Mouse (Mus musculus) layer of hippocampus, adult 9-11 months (tissue): ENCODE measurements around the gene Fbxw2.
A peak's percentile ranks its signal among the peaks of the same experiment; 100 is the strongest.
"Not testable (repeated sequence)": the region's sequence is repeated elsewhere in the genome, so short reads cannot be mapped to it uniquely, and the experiment has no call there.

Experiments used
- DNase-seq: peaks from one replicate; pipeline ENCODE4 v3.0.0; 2022

The Fbxw2 gene

DNA sequence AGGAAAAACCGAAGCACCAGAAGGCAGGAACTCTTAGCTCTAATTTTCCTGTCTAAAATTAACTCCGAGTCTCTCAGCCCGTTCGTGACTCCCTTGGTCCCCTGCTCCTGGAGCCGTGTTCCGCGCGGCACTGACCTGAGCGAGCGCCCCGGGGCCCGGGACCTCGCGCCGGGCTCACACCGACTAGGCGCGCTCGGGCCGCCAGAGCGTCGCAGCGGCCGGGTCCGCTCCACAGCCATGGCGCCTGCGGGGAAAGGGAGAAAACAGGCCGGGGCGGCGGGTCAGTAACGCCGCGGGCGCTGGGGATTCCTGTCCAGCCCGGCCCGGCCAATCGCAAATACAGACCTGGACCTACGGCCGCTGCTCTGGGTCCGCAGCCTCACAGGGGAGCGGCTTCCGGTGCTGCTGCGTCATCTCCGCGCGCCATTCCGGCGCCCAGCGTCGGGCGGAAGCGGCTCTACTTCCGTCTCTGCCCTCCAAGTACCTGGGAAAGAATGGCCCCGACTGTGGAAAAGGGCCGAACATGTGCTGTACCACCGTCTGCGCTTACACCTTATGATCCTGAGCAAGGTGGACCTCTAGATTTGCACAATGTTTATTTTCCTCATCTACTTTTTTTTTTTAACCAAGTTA lies at the start of gene Fbxw2:
Gene Fbxw2 (minus strand): TSS at position 485 of the 633 bp plus-strand sequence.
- peak; percentile 92 for DNase-seq

DNA sequence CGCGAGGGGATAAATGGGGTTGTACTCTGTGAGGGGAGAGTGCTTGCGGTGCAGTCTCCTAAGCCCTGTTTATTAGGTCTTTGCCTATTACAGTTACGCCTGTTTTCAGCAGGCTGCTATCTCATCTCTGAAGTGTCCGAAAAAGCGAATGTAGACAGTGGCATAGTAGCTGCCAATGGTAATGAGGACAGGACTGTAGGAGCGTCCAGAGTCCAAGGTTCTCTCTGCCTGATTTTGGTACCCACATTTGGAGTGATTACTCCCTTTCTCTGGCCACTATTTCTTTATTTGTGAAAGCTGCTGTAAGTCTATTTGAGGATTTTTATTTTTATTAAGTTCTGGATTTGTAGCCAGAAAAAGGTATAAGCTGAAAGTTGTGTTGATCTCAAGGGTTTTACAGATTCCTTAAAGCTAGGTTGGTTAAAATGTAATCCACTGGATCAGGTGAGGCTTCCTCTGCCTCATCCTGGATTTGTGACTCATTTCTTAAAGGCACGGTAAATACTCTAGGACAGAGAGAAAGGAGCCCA lies 48.8 kb upstream of the Fbxw2 start, which contains the start of gene Psmd5:
Gene Psmd5 (minus strand): TSS at position 153 of the 530 bp plus-strand sequence.
- DNase-seq = no peak

DNA sequence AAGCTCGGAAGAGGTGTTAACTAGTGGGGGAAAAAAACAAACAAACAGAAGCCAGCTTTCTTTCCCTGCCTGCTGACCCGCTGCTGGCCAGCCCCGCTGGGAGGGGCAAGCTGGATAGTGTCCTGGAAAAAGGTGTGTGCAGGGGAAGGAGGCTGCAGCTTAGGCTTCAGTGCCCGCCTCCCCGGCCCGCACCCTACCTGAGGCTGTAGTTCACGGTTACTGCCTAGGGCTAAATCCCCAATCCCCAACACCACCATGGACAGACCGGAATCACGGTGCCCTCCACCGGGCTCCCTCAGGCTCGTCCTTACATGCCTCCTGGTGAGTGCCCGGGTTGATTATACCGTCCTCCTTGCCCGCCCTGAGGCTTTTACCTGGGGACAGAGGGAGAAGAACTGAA lies 48.2 kb upstream of the Fbxw2 start, which contains the start of gene Cutal:
Gene Cutal (plus strand): TSS at position 126 of the 400 bp plus-strand sequence.
- no peak for DNase-seq

DNA sequence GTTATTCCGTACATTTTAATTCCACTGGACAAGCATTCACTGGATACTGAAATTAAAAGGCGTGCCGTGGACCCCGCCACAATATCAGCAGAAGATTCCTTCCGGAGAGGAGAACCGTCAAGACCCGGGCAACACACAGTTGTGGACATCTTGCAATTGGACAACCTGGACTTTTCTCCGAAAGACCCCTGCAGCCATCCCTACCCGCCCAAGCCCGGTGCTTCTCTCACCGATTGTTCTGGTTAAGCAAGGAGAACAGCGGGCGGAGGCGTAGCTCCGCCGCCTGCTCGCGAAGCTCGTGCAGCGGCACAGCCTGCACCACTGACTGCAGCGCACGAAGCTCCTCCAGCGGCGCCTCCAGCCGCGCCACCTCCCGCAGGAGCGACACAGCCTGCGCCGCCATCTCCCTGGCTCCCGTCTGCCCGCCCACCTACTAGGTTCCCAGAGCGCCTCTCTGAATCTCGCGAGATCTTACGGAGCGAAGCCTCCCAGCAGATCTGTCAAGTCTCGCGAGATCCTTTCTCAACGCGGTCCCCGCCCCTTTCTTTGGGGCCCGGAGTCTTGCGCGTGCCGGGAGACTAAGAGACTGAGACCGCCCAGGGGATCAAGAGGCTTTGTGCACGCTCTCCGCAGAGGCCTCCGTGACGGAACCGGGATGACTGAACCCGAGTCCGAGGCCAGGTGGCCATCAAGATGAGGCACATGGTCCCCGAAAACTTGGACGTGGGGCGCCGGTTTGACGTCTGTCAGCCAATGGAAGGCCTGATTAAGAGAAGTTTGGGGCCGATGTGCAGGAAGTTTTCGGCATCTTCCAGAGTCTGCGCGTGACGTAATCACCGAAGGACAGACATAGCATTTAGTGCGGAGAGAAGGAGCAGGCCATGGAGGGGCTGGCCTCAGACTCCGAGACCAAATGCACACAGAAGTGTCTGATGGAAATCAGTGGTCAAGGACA lies 44.7 kb upstream of the Fbxw2 start:
- peak; percentile 96 for DNase-seq

DNA sequence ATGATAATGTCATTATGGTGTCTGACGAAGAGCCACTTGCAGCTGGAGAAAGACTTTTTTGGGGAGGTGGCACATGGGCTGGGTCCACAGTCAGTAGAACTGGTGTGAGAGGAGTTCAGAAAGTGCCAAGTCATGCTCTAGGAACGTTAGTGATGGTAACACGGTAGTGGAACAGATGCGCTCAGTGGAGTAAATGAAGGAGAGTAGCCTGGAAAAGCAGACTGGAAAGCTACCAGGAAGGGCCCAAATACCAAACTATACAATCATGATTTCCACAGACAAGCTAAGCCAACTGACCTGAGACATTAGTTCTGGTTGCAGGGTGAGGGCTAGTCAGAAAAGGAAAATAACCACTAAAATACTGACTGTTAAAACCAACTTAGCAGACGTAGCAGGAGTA lies 43.6 kb upstream of the Fbxw2 start:
- no peak for DNase-seq

DNA sequence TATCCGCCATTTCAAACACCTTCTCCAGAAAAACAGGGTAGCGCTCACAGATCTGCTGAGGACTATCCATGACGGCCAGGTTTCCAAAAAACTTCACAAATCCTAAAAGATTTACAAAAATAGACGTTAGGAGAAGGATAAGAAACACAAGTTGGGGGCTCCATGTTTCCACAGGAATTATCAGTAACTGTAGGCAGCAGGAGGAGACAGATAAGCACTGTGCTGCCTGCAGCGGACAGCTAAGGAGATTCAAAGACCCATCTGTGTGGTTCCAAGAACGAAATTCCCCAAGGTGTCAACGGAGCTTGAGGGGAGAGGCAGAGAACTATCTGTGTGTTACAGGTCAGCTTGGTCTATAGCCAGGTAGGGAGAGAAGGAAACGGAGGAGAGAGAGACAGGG lies 31.6 kb upstream of the Fbxw2 start:
- no peak for DNase-seq

DNA sequence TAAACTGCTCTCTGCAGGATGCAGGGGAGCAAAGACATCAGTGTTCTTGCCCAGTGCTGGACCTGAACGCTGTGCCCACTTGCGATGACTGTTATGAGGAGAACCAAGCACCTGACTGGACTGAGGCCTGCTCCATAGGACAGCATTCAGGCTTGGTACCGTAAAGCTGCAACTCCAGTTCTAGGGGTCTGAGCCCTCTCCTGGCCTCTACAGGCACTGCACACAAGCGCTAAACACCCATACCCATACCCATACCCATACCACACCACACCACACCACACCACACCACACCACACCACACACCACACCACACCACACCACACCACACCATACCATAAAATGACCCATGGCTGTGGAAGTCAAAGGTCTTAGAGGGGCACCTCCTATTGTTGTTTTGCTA lies 29.2 kb upstream of the Fbxw2 start:
- DNase-seq = no peak

DNA sequence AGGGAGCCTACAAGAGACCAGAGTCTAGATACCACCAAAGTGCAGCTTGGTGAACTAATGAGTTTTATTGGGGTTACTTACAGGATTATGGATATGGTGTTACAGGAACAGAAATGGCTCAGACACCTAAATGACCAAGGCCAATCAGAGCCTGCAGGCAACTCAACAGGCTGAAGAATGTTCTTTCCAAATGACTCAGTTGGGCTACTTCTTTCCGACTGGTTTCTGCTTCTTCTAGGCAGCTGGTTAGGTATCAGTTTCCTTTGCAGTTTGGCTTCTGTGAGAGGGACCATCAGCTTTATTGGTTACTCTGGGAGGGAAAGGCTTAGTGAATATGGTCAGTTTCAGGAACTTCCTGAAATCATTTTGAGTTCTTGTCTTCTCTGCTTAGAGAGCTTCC lies 21.6 kb upstream of the Fbxw2 start:
- no peak for DNase-seq

DNA sequence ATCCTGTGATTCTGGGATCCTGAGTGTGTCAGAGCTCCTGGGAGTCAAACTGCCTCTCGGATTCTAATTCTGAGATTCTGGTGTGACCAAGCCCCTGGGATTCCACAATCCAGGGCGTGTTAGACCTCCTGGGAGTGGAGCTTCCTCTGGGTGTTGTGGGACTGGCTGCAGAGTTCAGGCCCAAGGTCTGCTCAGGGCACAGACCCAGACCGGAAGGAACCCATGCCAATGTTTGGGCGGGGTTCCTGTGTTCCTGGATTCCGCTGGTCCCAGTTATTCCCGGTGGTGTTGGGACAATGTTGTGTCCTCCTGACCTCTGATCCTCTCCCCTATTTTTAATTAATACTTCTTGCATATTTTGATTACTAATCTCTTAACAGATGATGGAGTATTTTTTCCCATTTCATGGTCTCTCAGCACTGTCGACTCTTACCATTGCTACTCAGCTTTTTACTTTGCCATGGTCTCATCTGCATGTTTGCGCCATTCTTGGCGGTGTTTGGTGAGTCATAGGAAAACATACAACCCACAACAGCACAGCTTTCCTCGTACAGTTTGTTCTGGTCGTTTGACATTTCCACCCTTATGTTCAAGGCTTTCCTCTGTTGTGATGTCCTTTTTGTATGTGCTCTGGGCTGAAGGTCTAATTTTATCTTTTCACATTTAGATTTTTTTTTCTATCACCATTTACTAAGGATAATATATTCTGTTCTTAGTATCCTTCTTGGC lies 17.3 kb upstream of the Fbxw2 start:
- no peak for DNase-seq

DNA sequence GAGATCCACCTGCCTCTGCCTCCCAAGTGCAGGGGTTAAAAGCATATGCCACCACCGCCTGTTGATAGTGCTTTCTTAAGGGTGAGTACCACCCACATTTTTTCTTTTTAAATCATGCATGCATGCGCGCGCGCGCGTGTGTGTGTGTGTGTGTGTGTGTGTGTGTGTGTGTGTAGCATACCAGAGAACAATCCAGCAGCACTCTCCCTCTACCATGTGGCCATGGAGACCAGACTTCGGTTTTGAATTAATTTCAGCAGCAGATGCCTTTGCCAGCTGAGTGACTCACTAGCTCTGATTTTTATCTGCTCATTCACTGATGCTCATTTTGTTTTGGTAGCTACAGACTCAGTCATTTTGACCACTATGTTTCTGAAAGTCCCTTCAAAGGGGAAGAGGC lies 15.6 kb upstream of the Fbxw2 start:
- DNase-seq = peak; percentile 84

DNA sequence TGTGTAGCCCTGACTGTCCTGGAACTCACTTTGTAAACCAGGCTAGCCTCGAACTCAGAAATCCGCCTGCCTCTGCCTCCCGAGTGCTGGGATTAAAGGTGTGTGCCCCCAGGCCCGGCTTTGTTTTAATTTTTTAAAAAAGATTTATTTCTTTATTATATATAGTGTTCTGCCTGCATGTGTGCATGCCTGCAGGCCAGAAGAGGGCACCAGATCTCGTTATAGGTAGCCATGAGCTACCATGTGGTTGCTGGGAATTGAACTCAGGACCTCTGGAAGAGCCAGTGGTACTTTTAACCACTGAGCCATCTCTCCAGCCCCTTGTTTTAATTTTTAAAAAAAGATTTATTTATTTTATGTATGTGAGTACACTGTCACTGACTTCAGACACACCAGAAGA lies 14.0 kb upstream of the Fbxw2 start:
- DNase-seq = not testable (repeated sequence)

DNA sequence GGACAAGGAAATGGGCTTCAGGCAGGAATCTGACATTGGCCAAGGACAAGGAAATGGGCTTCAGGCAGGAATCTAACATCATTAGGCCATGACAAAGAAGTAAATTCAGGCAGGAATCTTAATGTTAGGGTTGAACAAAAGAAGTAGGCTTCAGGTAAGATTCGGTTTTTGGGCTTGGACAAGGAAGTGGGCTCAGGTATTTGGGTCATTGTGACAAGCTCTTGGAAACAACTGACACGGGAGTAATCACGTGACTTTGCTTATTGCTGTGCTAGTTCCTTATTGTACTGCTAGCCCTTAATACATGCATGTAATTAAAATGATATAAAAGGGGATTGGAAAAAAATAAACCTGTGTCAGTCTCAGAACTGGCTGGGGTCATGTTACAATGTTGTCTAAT lies 9.6 kb upstream of the Fbxw2 start:
- no peak for DNase-seq

DNA sequence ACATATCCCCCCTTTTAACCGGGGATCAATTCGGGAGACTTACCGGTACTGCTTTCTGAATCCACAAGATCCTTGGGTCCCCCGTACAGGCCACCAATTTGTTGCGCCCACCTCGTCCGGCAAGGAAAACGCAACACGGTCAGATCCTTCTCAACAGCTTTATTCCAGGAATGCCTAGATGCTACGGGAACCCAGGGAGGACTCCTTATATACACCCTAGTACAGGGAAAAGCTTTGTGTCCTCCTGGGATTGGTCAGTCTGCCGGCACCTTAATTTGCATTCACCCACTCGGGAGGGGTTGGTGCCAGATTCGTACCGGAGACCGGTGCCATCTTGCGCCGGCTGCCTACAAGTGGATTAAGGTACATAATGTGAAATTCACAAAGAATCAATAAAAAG lies 7.5 kb upstream of the Fbxw2 start:
- DNase-seq = no peak

DNA sequence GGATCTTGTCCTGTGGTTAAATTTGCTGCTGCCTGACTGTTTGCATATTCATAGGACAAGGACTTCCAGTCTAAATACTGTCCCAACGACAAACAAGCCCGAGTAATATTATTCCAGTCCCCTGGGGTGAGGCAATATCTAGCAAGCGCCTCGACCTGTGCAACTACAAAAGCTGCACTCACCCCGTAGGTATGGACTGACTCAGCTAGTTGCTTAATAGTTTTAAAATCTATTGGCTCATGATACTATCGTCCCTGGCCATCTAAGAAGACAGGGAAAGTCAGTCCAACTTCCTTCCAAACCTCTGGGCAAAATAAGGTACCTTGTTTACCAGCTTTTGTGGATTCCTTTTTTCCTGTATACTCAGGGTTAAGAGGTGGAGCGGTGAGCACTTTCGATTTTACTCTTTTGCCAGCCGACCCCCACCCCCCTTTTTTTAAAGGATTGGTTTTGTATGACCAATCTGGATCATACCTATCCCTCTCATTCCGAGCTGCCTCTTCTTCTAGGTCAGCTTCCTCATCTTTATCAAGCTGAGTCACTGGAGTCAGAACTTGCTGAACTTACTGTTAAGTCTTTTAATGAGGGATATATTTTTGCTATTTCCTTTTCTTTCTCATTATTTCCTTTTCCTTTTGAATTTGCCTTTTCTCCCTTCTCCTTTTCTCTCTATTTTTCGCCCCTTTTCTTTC lies 6.8 kb upstream of the Fbxw2 start, which contains the start of gene Gm34653:
Gene Gm34653 (plus strand): TSS at position 242 of the 692 bp plus-strand sequence.
- DNase-seq = not testable (repeated sequence)

DNA sequence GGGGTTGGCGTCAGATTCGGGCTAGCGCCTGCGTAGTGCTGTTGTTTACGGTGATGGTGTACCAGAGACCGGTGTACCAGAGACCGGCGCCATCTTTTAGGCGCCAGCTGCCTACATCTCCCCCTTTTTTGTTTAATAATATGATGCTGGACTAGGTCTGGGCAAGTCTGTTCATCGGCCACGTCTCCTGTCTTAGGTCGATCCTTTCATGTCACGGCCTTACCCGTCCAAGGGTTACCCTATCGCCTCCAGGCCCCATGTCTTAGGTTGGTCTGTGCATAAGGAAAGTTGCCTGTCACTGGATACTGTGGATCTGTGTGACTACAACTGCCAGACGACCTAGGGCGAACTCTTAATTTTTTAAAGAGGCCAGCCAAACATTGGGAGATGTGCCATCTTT lies 4.0 kb upstream of the Fbxw2 start:
- DNase-seq = not testable (repeated sequence)

DNA sequence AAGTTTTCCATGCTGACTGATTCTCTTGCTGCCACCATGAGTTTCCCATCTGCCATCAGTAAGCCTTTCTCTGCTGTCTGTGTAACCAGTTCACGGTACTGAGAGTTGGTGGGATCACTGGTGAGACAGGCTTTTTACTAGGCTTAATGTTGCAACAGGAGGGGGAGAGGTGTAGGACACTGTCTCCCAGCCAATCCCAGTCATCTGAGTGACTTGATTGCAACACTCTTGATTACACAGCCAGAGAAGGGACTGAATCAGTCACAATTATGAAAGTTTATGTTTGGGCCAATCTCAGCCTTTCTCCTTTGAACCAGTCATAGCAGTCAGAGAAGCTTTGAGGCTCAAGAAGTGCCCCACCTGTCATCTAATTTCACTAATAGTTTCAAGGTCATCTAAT lies 1.9 kb upstream of the Fbxw2 start:
- DNase-seq = no peak

DNA sequence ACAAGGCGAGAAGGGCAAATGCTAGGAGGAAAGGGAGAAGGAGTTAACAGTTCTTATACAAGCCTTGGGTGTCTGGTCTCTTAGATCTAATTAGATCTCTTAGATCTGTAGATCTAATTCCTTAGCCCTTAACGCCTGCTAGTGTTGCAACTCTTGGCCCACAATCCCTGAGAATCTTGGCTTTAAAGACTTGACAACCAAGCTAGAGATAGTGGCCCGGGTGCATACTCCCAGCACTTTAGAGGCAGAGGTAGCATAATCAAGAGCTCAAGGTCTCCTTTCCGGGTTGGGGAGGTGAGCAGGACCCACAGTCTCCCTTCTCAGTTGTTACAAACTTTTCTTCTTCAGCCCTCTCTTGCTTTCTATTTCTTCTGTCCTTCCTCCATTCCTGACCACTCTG lies 1.5 kb upstream of the Fbxw2 start:
- DNase-seq = no peak

DNA sequence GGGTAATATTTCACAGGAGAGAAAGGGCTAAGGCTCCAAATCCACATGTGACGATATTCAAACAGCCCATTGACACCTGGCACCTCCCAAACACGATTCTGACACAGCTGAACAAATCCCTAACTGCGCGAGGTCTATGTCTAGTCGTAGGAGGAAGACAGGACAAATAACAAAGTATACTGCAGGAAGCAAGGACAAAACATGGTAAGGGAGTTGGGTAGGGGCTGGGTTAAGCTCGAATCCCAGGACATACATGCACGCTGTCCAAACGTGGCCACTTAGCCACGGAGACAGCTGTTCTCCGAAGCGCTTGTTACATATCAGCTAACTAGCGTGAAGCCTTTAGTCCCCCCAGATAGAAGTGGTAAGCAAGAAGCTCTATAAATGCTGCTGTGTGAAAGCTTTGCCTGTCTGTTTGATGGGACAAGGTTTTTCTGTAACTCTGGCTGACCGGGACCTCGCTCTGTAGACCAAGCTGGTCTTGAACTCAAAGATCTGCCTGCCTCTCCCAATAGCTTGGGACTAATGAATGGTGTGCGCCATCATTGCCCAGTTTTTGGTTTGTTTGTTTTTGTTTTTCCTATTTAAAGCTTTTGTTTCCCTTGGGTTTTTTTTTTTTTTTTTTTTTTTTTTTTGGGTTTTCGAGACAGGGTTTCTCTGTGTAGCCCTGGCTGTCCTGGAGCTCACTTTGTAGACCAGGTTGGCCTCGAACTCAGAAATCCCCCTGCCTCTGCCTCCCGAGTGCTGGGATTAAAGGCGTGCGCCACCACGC lies 535 bp upstream of the Fbxw2 start:
- no peak for DNase-seq

DNA sequence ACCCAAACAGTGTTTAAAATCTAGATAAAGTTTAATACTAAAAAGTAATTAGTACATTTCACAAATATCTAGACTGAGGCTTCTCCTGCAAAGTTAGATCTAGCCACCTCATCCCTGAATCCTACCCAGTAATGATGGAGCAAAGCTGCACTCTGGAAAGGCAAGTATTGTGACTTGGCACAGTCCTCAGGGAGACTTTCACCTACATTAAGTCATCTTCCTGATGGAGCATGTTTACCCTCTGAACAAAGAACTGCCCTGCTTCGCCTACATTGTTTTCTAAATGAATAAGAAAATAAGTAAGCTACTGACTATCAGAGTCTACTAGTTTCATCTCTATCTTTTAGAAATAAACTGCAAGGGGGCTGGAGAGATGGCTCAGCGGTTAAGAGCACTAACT lies 7.6 kb downstream of the Fbxw2 start:
- DNase-seq = no peak

DNA sequence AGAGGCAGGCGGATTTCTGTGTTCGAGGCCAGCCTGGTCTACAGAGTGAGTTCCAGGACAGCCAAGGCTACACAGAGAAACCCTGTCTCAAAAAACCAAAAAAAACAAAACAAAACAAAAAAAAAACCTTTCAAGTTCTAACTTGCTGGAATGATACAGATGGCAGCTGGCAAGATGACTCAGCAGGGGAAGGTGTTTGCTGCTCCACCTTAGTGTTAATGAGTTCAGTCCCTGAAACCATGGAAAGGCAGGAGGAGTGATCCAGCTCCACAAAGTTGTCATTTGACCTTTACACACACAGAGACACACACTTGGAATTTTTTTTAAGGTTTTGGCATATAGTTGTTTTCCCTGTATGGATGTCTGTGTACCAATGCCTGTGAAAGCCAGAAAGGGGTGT lies 10.2 kb downstream of the Fbxw2 start:
- DNase-seq = not testable (repeated sequence)

DNA sequence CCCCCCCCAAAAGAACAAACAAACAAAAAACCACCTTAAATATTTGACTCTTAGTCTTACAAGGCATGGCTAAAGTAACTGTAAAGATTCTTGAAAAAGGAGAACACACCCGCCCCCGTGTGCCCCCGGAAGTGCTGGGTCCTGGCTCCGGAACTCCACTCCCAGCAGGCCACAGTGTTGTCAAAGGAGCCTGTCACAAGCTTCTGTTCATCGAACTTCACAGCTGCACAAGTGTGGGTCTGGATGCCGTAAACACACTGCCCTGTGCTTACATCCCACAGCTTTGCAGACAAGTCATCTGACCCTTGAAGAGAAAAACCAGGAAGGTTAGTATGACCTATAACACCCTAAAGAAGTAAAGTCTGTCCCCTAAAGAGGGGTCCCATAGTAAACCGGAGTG lies 13.4 kb downstream of the Fbxw2 start:
- no peak for DNase-seq

DNA sequence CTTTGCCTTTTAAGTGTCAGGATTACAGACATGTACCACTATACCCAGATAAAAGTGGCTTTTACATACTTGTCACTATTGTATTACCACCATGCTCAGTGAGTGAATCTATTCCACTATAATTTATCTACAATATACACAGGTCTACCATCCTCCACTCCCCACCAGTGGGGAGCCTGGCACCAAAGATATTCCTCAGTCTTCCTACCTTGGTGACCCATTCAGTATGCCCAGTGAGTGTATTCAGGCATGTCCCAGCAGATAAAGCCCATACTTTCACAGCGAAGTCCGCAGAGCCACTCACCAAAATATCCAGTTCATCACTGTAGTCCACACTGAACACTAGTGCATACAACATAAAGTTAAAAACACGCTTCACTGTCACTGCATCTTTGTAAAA lies 15.3 kb downstream of the Fbxw2 start:
- no peak for DNase-seq
